13 mouse cellular contexts compared by ENCODE assay signal in the genomic region with DNA sequence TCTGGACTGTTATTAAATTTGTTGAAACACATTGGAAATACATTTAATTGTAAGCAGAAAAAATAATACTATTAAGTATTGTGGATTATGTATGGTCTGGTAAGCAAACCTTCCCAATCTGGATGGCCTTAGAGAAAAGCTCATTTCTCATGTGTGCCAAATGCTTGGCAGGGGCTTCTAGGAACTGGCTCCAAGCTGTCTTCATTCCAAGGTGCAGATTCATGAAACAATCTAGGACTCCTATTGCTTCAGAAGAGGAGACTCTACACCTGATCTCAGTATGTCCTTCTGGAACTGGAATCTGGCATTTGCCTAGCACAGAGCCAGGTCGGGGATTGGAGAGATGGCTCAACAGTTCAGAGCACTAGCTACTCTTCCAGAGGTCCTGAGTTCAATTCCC.
"Had no signal": no experiment of that assay in that cellular context is flagged by ENCODE, and none has a peak within 500 bp of the region (broad histone marks: within the 10 kb centered on the region; RNA-seq: fewer than 3 reads in every experiment).

No protein-coding gene starts in this region.

- H3K9me3 ChIP-seq: kidney, embryonic 15.5 days; liver, embryonic 13.5 days; midbrain, embryonic 15.5 days had no signal

- H3K4me3 ChIP-seq: kidney, embryonic 15.5 days; liver, embryonic 13.5 days; midbrain, embryonic 15.5 days; myocyte; neural tube, embryonic 13.5 days had no signal

- H3K27ac ChIP-seq: kidney, embryonic 15.5 days; liver, embryonic 13.5 days; midbrain, embryonic 15.5 days; neural tube, embryonic 13.5 days had no signal

- H3K36me3 ChIP-seq: kidney, embryonic 15.5 days; liver, embryonic 13.5 days; midbrain, embryonic 15.5 days; neural tube, embryonic 13.5 days had no signal

- H3K9ac ChIP-seq: kidney, embryonic 15.5 days; liver, embryonic 13.5 days; midbrain, embryonic 15.5 days; neural tube, embryonic 13.5 days had no signal

- H3K27me3 ChIP-seq: kidney, embryonic 15.5 days; liver, embryonic 13.5 days; midbrain, embryonic 15.5 days; neural tube, embryonic 13.5 days had no signal

- DNase-seq: kidney, postnatal 10 days; kidney, postnatal 36 days; liver, embryonic 13.5 days; lung, adult 2 months; lung, postnatal 14 days; right cerebral cortex, postnatal 25 days; thymus, adult 18-20 months; thymus, postnatal 36 days had no signal

- H3K4me2 ChIP-seq: kidney, embryonic 15.5 days; liver, embryonic 13.5 days; midbrain, embryonic 11.5 days; midbrain, embryonic 15.5 days; neural tube, embryonic 13.5 days had no signal

- H3K4me1 ChIP-seq: kidney, embryonic 15.5 days; liver, embryonic 13.5 days; midbrain, embryonic 15.5 days; neural tube, embryonic 13.5 days had no signal

- ATAC-seq: midbrain, embryonic 15.5 days had no signal
